Mouse (Mus musculus): ENCODE data around the gene Nkapl. TPM values are rescaled to one million over a fixed set of nuclear protein-coding genes. Genes with fewer than 3 reads are reported as not detected.
A peak's percentile ranks its signal among the peaks of the same experiment; 100 is the strongest.
"Not testable (repeated sequence)": the region's sequence is repeated elsewhere in the genome, so short reads cannot be mapped to it uniquely, and the experiment has no call there.

The Nkapl gene
- polyA plus RNA-seq, 1 experiment: 32.4 TPM

DNA sequence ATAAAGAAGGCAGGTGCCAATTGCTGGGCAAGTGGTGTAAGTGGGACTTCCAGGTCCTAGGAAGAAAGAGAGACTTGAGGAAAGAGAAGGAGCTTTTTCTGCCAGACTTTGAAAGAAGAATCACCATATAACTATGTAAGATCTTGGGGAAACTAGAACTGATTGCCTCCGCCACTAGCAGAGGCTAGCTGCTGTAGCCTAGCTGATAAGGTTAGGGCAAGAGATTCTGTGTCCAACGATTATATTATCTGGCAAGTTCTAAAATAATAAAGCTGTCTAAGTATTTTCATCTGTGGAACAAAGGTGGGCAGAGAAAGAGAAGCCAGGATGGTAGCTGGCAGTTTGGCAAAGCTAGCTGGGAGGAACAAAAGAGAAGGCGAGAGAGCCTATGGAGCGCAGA lies 4.1 kb upstream of the Nkapl start:
- H3K4me3 ChIP-seq (ENCODE audit: control insufficient read depth, low read depth, low read length): no peak overlapping the region
- no peaks in the 10 kb centered on the region for H3K27me3 ChIP-seq (ENCODE audit: control insufficient read depth, insufficient read depth, low read length)
- no peak for TF ChIP-seq POLR2A (IDR thresholded peaks at IDR 0.05; ENCODE audit: control insufficient read depth, low read depth, low read length)
- no peak for TF ChIP-seq CTCF (IDR thresholded peaks at IDR 0.05; ENCODE audit: control insufficient read depth, insufficient read depth, insufficient replicate concordance, low read depth, low read length)
- no peak overlapping the region for H3K27ac ChIP-seq (ENCODE audit: control insufficient read depth, insufficient read depth, low read depth, low read length)
- H3K4me1 ChIP-seq (ENCODE audit: control insufficient read depth, insufficient read depth, low read length): no peaks in the 10 kb centered on the region; the same call in 1 of the 2 replicates
- no peaks in the 10 kb centered on the region for H3K36me3 ChIP-seq (ENCODE audit: control insufficient read depth, insufficient read depth, low read length)

DNA sequence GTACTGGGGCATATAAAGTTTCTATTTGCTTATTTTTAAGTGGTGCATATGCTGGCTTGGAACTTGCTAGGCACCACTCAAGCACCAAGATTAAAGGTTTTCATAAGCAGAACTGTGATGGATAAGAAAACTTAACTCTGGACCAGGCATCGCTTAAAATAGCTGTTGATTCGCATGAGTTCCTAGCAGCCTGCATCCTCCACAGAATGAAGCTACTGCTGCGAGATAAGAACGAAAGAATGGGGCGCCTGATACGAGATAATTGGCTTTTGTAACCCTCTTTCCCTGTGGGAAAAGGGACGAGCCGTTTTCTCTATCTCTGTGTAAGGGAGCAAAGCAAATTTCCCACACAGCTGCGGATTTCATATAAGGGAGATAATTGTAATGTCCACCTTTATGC lies 788 bp upstream of the Nkapl start:
- no peak overlapping the region for H3K4me3 ChIP-seq (ENCODE audit: control insufficient read depth, low read depth, low read length)
- H3K4me1 ChIP-seq (ENCODE audit: control insufficient read depth, insufficient read depth, low read length): peaks cover 3% of the 10 kb centered on the region; the same call in 1 of the 2 replicates
- TF ChIP-seq POLR2A (IDR thresholded peaks at IDR 0.05; ENCODE audit: control insufficient read depth, low read depth, low read length) (no peak), CTCF (IDR thresholded peaks at IDR 0.05; ENCODE audit: control insufficient read depth, insufficient read depth, insufficient replicate concordance, low read depth, low read length) (no peak)
- no peaks in the 10 kb centered on the region for H3K27me3 ChIP-seq (ENCODE audit: control insufficient read depth, insufficient read depth, low read length)
- no peaks in the 10 kb centered on the region for H3K36me3 ChIP-seq (ENCODE audit: control insufficient read depth, insufficient read depth, low read length)
- no peak overlapping the region for H3K27ac ChIP-seq (ENCODE audit: control insufficient read depth, insufficient read depth, low read depth, low read length)

DNA sequence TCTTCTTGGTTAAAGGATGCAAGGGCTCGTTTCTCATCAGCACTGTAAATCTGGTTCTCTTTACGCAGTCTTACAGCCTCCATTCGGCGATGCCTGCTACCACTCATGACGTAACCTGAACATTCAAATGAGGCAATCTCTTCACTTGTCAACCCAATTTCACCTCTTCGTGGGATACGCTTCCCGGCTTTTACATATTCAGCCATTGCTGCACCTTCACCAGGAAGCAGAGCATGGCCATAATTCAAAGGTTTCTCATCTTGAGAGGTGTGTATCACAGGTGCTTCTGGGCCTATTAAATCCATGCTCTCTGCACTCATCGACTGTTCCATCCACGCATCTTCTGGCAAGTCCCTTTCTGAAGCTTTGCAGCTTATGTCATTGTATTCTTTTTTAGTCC lies 973 bp downstream of the Nkapl start:
- H3K27ac ChIP-seq (ENCODE audit: control insufficient read depth, insufficient read depth, low read depth, low read length): no peak overlapping the region
- H3K27me3 ChIP-seq (ENCODE audit: control insufficient read depth, insufficient read depth, low read length): no peaks in the 10 kb centered on the region
- TF ChIP-seq POLR2A (IDR thresholded peaks at IDR 0.05; ENCODE audit: control insufficient read depth, low read depth, low read length) (no peak), CTCF (IDR thresholded peaks at IDR 0.05; ENCODE audit: control insufficient read depth, insufficient read depth, insufficient replicate concordance, low read depth, low read length) (no peak)
- peak overlapping the region; percentile 64 for H3K4me3 ChIP-seq (ENCODE audit: control insufficient read depth, low read depth, low read length)
- peaks cover 3% of the 10 kb centered on the region; the same call in 1 of the 2 replicates for H3K4me1 ChIP-seq (ENCODE audit: control insufficient read depth, insufficient read depth, low read length)
- no peaks in the 10 kb centered on the region for H3K36me3 ChIP-seq (ENCODE audit: control insufficient read depth, insufficient read depth, low read length)

DNA sequence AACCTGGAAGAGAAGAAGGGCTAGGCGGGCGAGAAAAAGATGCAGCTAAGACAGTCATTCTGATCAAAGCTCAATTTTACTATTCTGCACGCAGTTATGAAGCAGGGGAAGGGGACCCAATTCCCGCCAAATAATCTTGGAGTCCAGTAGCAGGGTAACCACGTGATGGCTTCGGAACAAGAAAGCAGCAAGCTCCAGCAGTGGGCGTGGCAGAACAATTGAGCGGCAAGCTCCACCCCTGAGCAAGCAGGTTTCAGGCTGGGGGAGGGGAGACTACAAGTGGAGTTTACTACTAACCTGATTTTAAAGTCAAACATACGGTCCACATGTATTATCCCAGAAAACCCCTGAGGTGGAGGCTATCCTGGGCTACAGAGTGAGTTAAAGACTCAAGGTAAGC lies 5.8 kb downstream of the Nkapl start:
- not testable (repeated sequence) for H3K4me1 ChIP-seq (ENCODE audit: control insufficient read depth, insufficient read depth, low read length); H3K4me3 ChIP-seq (ENCODE audit: control insufficient read depth, low read depth, low read length); H3K27me3 ChIP-seq (ENCODE audit: control insufficient read depth, insufficient read depth, low read length); H3K36me3 ChIP-seq (ENCODE audit: control insufficient read depth, insufficient read depth, low read length); H3K27ac ChIP-seq (ENCODE audit: control insufficient read depth, insufficient read depth, low read depth, low read length)

DNA sequence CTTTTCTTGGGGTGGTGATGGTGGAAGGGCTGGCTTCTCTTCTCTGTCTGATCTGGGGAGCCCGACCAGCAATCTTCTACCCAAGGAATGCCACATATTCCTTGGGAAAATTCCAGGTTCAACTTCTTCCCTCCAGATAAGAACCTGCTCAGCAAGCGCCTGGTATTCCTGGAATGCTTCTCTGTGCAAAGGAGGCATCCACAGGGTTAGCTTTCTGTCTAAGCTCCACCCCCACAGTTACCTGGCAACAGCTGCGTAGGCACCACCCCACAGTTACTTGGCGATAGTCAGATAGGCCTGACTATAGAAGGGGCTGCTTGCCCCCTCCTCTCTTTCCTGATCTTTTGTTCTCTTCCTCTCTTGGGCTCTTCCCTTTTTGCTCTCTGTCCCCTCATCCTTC lies 12.0 kb downstream of the Nkapl start:
- Histone ChIP-seq H3K27ac (ENCODE audit: control insufficient read depth, insufficient read depth, low read depth, low read length) (no peak overlapping the region), H3K4me1 (ENCODE audit: control insufficient read depth, insufficient read depth, low read length) (peaks cover 2% of the 10 kb centered on the region), H3K4me3 (ENCODE audit: control insufficient read depth, low read depth, low read length) (no peak overlapping the region), H3K27me3 (ENCODE audit: control insufficient read depth, insufficient read depth, low read length) (no peaks in the 10 kb centered on the region), H3K36me3 (ENCODE audit: control insufficient read depth, insufficient read depth, low read length) (no peaks in the 10 kb centered on the region)
- no peak for TF ChIP-seq POLR2A (IDR thresholded peaks at IDR 0.05; ENCODE audit: control insufficient read depth, low read depth, low read length)
- TF ChIP-seq CTCF (IDR thresholded peaks at IDR 0.05; ENCODE audit: control insufficient read depth, insufficient read depth, insufficient replicate concordance, low read depth, low read length): no peak

DNA sequence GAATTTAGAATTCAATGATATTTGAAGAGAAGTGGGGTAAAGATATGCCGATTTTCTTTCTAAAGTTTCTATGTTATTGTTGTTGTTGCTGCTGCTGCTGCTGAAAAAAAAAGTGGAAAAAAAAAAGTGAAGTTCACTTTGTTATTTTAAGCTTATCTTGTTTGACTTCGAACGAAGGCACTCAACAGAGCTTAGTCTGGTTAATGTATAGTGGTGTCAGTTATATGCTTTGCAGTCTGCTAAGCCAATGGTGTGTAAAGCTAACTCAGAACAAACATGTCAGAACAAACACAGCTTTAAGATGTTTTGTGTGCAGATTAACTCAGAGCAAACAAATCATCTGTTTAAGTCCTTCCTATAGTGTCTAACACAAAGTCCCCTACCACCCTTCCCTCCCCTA lies 14.2 kb downstream of the Nkapl start:
- Histone ChIP-seq H3K36me3 (ENCODE audit: control insufficient read depth, insufficient read depth, low read length) (no peaks in the 10 kb centered on the region), H3K27ac (ENCODE audit: control insufficient read depth, insufficient read depth, low read depth, low read length) (no peak overlapping the region), H3K4me1 (ENCODE audit: control insufficient read depth, insufficient read depth, low read length) (peaks cover 2% of the 10 kb centered on the region), H3K27me3 (ENCODE audit: control insufficient read depth, insufficient read depth, low read length) (no peaks in the 10 kb centered on the region), H3K4me3 (ENCODE audit: control insufficient read depth, low read depth, low read length) (no peak overlapping the region)
- TF ChIP-seq POLR2A (IDR thresholded peaks at IDR 0.05; ENCODE audit: control insufficient read depth, low read depth, low read length): no peak
- TF ChIP-seq CTCF (IDR thresholded peaks at IDR 0.05; ENCODE audit: control insufficient read depth, insufficient read depth, insufficient replicate concordance, low read depth, low read length): no peak

DNA sequence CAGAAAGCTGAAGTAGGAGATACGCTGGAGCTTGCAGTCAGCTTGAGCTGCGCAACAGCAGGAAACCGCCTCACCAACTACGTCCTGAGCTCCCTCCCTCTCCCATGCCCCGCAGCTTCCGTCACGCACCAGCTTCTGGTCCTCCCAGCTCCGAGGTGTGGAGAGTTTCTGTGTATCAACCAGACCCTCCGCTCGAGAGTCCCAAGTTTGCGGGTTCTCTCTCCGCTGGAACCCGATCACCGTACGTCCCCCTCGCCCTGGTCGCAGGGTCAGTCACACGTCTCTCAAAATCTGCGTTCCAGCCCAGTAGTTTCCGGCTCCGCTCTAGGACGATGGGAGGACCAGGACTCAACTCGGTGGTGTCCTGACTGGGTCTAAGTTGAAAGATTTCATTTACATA lies 14.9 kb downstream of the Nkapl start, which contains the start of gene Zscan26:
Gene Zscan26, minus strand, starts transcription at position 282 of the 400 bp plus-strand sequence.
- peak; percentile 72 for TF ChIP-seq POLR2A (IDR thresholded peaks at IDR 0.05; ENCODE audit: control insufficient read depth, low read depth, low read length)
- TF ChIP-seq CTCF (IDR thresholded peaks at IDR 0.05; ENCODE audit: control insufficient read depth, insufficient read depth, insufficient replicate concordance, low read depth, low read length): no peak
- Histone ChIP-seq H3K36me3 (ENCODE audit: control insufficient read depth, insufficient read depth, low read length) (no peaks in the 10 kb centered on the region), H3K27ac (ENCODE audit: control insufficient read depth, insufficient read depth, low read depth, low read length) (peak within 1 kb of the TSS; percentile 92), H3K27me3 (ENCODE audit: control insufficient read depth, insufficient read depth, low read length) (no peaks in the 10 kb centered on the region), H3K4me3 (ENCODE audit: control insufficient read depth, low read depth, low read length) (peak within 1 kb of the TSS; percentile 99), H3K4me1 (ENCODE audit: control insufficient read depth, insufficient read depth, low read length) (peaks cover 2% of the 10 kb centered on the region)

DNA sequence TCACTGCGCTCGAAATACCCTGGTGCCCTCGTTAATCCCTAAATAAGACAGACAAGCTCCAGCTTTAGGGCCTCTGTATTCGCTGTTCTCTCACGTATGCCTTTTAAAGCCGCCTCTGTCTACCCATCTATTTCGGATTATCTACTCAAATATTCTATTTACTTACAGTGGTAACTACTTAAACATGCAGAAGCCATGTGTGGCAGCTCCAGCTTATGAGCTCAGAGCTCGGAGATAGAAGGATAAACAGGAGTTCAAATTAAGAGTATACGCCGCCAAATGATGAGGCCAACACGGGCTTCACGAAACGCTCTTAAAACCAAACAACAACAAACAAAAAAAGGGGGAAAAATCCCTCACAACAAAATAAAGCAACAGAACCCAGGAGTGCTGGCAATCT lies 15.3 kb downstream of the Nkapl start:
- H3K27ac ChIP-seq (ENCODE audit: control insufficient read depth, insufficient read depth, low read depth, low read length): peak overlapping the region; percentile 92
- no peaks in the 10 kb centered on the region for H3K27me3 ChIP-seq (ENCODE audit: control insufficient read depth, insufficient read depth, low read length)
- peak overlapping the region; percentile 99 for H3K4me3 ChIP-seq (ENCODE audit: control insufficient read depth, low read depth, low read length)
- no peaks in the 10 kb centered on the region for H3K36me3 ChIP-seq (ENCODE audit: control insufficient read depth, insufficient read depth, low read length)
- peaks cover 2% of the 10 kb centered on the region for H3K4me1 ChIP-seq (ENCODE audit: control insufficient read depth, insufficient read depth, low read length)
- no peak for TF ChIP-seq CTCF (IDR thresholded peaks at IDR 0.05; ENCODE audit: control insufficient read depth, insufficient read depth, insufficient replicate concordance, low read depth, low read length)
- TF ChIP-seq POLR2A (IDR thresholded peaks at IDR 0.05; ENCODE audit: control insufficient read depth, low read depth, low read length): no peak

Measured in testis, adult 2 months (tissue).